Mouse (Mus musculus) adrenal gland, postnatal 14 days (tissue): ENCODE data around the gene Schip1. TPM values are rescaled to one million over a fixed set of nuclear protein-coding genes. Genes with fewer than 3 reads are reported as not detected.

Experiments used
- DNase-seq: peaks from one replicate; pipeline ENCODE4 v3.0.0; 2021; ENCODE audit warnings: mixed read lengths
- total RNA-seq: library from RNA; stranded (reverse); gene quantifications from 2 replicates; pipeline ENCODE4 v1.2.3, GENCODE M21; 2021

The Schip1 gene
- total RNA-seq, 1 experiment from 2014 or later, result 15.8 TPM

DNA sequence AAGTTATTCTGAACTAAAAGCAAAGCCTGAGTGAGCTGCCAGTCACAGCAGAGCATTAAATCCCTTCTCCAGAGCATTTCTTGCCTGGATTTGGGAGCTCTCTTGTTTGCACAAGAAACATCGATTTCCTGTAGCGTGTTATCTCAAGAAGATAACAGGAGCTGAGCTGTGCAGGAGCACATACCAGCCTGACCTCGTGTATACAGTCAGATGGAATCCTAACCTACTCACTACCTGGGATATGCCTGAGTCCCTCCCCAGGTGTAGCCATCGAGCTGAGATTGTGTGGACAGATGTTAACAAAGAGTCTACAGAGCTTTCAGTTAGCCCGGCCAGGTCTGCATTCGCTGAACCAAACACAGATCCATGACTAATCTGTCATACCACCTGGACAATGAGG lies 494.1 kb downstream of the Schip1 start:
- DNase-seq, result no peak

DNA sequence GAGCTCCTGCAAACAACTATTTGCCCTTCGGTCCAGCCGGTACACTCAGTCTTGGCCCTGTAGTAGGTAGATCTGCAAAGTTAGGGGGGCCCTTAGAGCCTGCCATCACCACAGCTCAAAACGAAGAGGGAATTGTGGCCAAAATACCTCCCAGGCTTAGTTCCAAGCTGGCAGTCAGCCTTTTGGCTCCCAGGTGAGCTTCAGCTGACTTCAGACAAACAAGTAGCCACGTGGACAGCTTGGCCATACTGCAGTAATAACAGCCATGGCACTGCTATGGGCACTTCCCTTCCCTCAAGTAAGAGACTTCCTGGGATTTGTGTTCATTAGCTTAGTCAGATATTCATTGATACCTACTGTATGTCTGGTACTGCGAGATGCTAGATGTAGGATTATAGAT lies 495.5 kb downstream of the Schip1 start:
- no peak for DNase-seq

DNA sequence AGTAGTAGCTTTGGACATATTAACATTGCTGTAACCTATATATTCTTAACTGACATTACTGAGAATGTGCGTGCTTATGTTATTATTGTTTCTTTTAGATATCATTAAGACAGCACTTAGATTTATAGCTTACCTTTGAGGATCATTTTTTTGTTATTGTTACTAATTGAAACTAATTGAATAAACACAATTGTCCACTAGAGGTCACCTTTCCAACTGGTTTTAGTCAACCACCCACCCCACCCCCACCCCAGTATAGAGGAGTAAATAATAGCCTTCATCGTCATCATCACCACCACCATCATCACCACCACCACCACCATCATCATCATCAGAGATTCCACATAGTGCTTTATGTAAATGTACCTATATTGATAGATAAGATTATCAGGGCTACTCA lies 498.2 kb downstream of the Schip1 start:
- no peak for DNase-seq

DNA sequence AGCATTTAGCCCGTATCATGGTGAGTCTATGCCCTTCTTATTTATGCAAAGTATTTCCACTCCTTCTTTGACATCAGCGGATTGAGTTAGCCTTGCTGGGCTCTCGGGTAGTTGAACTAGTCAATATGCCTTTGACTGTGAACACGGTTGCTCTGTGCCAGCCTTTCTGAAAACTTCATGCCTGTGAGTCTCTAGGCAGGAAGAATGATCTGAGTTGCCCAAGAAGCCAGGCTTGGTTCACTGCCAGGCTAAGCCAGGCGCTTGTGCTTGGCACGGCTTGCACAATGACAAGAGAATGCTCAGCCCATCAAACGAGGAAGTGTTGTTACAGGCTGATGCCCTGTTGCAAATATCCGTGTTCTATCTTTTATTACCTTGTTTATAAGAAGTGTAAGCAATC lies 499.3 kb downstream of the Schip1 start:
- DNase-seq, result peak; percentile 84

DNA sequence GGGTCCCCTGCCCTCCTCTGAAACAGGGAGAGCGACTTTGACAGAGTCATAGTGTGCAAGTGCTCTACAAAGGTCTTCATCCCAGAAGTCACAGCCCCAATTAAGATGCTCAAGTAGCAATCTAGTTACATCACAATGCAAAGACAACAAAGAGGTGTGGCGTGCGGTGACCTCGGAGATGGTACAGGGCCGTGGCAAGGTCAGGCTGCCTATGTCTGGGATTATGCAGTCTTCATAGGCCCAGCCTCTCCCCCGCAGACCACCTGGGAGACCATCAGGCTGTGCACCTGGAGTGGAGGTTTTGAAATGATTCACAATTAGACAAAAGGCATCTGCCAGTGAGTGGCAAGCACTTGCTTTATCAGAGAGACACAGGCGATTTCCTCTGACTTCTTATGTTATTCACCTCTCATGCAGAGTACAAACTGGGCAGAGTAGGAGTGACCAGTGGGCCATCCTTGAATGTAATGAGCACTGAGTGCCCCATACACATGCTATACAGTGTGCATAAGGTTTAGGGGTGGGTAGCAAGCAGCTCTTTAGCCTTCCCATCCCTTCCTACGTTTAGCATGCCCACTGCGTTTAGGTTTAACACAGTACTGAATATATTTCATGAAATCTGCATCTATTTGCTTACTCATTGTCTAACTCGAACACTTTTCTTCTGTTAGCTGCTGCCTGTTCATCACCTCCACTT lies 500.5 kb downstream of the Schip1 start:
- no peak for DNase-seq

DNA sequence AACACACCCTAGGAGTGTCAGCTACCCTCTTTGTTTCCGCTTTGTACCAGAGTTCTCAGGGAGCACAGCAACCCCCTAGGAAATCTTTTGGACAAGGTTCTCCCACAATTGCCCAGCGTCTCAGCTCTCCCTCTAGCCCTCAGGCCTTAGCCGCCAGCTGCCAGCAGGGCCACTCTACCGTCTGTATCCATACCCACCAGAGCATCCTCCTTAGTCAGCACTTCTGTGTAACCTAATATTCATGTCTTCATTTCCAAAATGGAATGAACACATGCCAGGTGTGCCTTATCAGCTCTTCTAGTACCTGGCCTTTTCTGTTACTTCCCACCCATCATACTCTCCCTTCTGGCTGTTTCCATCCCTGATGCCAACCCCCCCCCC lies 501.1 kb downstream of the Schip1 start:
- no peak for DNase-seq

DNA sequence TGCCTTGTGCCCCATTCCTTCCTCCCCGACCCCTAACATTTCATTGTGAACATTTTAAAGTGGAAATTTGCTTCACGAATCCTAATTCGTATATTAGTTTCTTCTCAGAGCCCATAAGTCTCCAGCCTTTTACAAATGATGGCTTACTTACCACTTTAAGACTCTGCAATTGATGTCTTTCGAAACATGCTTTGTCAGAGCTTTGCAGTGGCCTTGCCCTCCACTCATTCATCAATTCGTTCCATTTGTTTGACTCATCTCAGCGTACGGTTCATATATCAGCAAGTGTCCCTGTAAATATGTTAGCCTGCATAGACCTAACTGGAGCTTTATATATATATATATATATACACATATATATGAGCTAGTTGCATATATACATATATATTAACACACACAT lies 503.0 kb downstream of the Schip1 start:
- no peak for DNase-seq

DNA sequence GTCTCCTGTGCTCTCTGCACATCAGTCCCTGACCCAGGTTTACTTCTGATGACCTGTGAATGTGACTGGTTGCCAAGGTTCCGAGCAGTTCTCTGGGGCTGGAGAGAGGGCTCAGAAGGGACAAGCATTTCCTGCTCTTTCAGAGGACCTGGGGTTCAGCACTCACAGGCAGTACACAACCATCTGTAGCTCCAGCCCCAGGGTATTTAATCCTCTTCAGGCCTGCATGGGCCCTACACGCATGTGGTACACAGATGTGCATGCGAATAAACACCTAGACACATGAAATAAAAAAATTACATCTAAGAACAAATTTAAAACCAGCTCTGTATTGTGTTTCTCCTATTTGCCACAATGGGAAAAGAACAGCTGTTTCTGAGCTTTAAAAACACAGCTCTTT lies 503.5 kb downstream of the Schip1 start:
- DNase-seq, result no peak

DNA sequence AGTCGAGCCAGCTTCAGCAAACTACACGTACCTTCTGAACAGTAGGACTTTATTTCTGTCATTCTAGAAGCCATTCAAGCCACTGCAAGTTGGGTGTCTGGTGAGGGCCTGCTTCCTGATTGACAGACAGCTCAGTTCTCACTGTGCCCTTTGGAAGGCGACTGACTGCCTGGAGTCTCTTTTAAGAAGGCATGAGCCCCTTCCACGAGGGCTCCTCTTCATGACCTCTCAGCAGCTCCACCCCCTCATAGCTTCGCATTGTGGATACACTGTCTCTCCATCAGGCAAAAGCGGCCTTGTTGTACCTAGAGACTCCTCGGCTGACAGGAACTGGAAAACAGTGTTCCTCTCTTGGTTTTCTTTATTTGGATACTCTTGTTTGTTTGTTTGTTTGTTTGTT lies 504.1 kb downstream of the Schip1 start:
- no peak for DNase-seq

DNA sequence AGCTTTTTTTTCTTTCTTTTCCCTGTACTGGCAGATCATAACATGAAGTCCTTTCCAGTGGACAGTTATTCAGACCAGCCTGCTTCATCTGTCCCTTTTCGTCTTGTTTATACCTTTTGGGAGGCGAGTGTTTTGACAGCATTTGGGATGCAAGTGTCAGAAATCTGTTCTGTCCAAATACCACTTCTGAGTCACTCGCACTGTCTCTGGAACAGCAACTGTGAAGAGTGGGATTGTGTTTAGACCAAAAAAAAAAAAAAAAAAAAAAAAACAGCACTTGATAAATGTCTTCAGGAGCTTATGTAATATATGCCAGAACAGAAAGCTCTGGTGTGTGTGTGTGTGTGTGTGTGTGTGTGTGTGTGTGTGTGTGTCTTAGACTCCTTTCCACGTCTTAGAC lies 505.7 kb downstream of the Schip1 start:
- DNase-seq, result no peak

DNA sequence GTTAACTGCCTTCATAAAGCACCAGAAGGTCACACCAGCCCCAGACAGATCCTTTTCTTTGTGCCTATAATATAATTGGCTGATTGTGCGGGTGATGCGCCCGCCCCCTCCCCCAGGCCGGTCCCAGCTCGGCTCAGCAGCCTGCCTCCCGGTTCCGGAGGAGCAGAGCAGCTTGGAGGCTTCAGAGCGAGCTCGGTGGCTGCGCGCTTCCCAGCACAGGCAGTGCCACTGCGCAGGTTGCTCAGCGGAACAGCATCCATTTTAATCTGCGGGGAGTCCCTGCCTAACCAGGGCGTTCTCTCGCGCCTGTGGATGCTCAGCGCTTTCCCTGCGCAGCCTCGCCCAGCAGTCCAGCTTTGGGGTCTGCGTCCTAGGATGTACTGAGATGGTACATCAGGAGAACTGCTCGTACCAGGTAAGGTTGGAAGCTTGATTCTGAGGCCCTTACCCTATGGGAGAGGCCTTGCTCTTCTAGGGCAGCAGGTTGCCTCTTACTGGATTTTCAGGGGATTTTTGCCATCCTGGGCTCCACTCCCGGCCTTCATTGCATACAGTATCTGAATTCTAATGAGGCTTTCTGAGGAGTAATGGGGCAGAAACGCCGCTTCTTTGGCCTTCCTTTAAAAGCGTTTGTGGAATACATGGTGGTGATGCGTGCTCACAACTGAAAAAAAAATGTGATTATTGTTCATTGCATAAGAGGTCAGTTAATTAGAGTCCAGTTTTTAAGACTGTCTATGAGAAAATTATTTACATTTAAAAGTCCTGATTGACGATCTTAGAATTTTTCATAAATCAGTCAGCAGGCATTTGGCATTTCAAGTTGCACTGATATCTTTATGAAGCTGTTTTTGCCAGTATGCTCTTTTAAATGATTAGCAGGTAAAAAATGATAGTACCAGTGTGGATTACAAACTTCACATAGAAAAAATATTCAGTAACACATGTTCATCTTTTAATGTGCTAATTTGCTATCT lies 507.9 kb downstream of the Schip1 start:
- DNase-seq, result peak; percentile 78

DNA sequence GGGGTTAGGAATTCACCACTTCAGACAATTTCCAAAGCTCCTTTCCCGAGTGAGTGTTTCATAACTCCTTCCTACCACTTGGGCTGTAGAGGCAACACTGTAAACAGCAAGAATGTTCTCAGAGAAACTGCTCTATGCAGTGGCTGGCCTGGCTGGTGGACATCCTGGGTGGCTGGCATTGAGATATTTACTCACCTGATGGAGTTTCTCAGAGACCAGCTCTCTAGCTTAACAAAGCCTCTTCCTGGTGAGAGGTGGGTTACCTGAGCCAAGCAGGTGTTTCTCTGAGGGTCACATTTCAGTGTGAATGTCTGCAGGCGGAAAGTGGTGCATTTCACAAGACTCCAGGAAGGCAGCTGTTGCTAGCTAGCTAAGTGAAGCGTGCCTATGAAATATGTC lies 508.6 kb downstream of the Schip1 start:
- DNase-seq, result no peak

DNA sequence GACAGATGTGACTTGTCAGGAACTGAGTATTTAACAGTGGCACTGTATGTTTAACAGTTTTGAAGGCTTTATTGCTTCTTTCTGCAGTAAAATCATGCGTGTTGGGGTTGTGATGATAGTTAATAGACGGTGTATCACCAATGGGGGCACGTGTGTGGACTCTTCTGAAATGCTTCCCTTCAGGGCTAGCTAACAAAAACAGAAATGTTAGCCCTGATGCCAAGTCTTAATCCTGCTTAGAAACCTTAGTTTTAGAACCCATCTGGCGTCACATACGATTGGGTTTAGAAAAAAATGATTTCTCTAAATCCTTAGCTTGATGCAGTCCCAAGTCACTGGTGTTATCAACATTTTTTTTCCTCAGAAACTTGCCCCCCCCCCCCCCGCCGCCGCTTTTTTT lies 509.5 kb downstream of the Schip1 start:
- no peak for DNase-seq

DNA sequence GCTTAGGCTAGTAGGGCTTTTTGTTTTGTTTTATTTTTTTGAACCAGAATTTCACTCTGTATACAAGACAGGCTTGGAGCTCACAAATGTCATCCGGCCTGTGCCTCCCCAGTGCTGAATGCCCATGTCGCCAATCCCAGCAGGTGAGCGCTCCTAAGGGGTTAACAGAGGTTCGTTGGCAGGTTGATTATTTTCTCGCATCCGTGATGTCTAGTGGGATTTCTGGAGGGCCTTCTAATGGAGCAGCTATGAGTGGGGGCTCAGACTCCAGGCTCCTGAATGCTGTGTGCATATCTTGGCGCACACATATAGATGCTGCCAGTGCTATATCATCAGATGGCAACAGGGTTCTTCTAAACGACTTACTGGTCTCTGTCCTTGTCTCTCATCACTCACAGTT lies 510.0 kb downstream of the Schip1 start:
- no peak for DNase-seq

DNA sequence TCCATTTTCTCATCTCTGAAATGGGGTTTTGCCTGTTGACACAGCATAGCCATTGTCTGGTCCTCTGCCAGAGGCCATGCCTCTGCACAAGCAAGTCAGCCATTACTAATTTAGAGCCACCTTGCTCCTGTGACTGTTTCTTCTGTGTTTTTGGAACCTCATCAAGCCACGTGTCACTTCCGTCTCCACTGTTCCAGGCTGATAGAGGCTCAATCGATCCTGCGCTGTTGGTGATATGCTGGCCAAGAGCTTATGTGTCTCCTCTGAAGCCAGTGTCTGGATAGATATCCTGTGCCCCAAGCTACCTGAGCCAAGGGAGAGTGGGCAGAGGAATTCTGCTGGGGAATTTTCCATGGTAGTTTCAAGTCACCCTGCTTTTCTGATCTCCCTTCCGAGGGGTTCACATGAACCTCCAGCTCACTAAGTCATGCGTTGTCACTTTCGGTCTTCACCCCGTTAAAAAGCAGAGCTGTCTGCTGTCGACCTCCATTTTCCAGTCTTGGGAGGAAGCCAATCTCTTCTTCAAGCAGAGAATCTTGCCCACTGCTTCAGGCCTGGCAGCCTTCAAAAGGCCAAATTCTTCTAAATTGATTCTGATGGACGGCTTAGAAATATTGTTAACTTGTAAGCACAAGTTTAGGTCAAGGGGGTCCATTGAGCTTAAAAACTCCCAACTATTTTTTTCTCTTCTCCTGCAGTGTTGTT lies 511.2 kb downstream of the Schip1 start:
- DNase-seq, result no peak

DNA sequence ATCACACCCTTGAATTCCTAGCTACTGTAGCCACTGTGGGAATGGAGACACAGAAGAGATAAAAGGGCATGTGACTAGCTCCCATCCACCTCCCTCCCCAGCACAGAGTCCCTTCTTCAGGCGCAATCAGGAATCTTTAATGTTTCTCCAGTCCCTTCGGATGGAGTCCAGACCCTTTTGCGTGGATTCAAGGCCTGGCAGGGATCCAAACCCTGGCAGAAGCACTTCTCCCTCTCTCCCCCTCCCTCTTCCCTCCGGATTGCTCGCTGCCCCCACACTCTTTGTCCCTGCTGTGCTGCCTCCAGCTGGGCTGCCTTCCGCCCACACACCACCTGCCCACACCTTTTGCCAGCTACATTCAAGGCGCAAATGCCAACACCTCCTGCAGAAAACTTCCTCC lies 511.8 kb downstream of the Schip1 start:
- DNase-seq, result peak; percentile 39

DNA sequence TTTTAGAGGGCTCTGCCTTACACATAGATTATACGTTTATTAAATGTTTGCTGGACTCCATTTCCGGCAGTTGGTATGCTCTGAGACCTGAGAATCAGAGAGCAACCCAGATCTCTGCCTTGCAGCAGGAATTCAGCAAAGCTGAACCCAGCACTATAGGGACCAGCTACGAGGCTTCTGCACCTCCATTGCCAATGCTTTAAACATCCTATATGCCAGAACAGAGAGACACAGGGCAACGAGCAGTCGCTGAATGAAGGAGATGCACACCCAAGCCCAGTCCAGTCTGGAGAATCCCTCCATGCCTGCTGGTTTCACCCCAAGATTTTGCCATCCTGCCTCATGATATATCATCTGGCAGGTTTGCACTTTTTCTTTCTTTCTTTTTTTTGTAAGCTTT lies 512.3 kb downstream of the Schip1 start:
- no peak for DNase-seq

DNA sequence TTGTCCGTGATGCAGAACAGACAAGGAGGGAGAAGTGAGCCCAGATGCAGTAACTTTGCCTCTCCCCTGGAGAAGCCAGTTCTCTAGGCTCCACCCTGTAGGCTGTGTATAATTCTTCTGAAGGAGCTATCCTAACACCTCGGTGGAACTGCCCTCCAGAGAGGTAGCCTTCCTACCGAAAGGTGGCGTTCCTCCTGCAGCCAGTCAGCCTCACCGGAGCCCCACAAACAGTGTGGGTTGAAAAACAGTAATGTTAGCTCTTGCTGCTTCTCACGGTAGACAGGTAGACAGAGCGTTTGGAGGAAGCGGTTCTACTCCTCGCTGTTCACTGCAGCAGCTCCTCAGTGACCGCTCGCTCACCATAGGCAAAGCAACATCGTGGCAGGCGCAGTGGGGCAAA lies 517.0 kb downstream of the Schip1 start:
- no peak for DNase-seq

DNA sequence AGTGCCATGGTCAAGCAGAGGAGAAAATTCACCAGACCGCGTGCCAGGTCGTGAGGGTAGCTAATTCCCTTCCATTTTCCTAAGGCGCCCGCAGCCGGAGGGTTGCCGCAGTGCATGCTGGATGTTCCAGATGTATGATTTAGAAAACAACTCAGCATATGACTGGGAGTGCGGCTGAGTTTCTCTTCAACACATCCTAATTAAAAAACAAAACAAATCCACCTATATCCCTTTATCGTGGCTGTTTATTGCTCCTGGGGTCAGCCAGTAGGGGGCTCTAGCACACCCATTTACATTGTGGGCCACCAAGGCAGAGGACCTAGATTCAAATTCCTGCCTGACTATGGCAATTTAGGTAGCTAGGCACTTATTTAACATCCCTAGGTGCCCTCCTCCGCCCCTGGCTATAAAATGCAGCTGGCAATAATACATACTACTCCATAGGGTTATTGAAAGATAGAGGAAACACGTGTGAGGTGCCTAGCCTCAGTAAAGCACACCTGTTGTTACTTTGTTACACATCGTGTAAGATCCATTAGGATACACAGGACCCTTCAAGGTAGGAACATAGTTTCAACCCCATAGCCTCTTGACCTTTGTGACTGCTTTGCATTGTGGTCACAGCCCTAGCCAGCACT lies 517.6 kb downstream of the Schip1 start:
- DNase-seq, result no peak

DNA sequence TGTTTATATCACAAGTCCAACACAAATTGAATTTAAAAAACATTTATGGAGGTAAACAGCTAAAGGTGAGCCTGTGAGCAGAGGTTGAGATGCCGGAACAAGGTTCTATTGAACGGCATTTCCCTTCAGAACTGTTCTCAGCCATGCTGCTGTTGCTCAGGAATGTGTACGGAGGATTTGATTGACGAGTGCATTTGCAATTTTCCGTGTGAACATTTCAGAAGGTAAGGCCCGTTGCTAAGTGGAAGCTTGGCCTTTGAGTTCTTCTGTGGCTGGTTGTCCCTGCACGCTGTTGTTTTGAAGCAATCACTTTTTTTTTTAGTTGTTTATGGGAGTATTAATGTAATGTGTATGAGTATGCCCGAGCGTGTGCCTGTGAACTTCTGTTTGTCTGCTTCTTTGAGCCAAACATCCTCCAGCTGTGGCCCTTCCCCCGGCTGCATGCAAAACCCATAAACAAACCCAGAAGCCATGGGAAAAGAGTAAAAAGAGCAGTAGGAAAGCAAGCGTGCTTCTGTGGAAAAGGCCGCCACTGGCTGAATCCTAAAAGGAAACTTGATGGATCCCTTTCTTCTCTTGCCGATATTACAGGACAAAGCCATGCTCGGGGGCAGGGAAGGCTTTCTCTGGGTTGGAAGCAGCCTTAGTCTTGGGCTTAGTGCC lies 518.6 kb downstream of the Schip1 start:
- DNase-seq, result no peak

DNA sequence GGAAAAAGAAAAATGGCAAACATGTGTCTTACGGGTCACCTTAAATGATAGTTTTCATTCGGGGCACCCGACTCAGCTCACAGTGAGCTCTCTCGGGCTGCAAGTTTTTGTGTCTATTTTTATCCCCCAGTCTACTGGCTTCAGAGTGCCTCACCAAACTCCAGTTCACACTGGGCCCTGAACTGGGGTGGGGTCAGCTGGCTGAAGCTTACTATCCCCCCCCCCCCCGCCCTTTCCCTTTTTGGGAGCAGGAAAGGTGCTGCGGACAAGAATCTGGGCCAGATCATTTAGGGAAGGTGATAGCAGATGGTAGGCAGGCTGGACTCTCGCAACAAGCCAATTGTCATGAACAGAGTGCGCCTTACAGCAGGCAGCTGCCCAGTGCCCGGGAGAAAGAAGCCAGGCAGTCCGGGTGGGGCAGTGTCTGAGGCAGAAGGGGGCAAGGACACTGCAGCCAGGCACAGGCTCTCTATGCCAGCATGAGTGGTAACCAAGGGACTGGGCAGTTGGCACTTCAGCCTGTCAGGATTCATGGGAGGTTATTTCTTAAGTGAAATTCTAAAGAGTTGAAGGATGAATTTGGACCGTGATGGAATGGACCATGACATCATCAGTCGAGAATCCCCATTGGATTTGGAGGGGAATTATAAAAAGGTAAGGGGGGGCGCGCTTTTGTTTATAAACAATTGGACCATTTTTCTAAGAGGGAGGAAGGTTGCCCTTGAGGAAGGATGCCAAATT lies 519.3 kb downstream of the Schip1 start:
- DNase-seq, result peak; percentile 73
